Mouse (Mus musculus) R1 (cell line): ENCODE results near the gene Mpig6b.

Source experiments
- DNase-seq: peaks from one replicate; pipeline ENCODE4 v3.0.0-alpha.2; 2018; ENCODE audit warnings: low read depth, low spot score

Mpig6b gene

DNA sequence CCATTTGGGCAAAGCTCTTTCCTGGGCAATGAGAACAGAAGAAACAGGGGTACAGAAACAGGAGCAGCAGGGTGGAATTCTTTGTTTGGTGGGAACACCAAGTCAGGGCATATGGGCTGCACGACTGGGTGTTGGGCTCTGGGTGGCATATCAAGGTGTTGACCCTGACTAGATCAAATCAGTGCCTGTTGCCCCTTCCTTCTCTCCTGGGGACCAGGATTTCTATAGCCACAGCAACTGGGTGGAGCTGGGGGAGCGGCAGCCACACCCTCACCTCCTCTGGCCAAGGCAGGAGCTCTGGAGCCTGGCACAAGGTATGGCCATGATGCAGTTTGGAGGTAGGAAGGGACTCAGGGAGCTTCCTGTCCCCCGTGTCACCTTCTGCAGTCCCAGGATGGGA is 47.8 kb downstream of the Mpig6b start:
- no peak for DNase-seq

DNA sequence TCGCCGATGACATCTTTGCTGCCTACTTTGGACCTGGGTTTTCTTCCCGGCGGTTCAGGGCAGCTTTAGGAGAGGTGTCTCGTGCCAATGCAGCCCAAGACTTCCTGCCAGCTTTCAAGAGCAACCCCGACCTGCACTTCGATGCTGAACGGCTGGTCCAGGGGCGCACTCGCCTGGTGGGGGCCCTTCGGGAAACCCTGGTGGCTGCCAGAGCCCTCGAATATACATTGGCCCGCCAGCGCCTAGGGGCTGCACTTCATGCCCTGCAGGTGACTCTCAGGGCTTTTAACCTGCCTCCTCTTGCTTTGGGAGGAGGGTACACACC is 48.3 kb downstream of the Mpig6b start:
- no peak for DNase-seq

DNA sequence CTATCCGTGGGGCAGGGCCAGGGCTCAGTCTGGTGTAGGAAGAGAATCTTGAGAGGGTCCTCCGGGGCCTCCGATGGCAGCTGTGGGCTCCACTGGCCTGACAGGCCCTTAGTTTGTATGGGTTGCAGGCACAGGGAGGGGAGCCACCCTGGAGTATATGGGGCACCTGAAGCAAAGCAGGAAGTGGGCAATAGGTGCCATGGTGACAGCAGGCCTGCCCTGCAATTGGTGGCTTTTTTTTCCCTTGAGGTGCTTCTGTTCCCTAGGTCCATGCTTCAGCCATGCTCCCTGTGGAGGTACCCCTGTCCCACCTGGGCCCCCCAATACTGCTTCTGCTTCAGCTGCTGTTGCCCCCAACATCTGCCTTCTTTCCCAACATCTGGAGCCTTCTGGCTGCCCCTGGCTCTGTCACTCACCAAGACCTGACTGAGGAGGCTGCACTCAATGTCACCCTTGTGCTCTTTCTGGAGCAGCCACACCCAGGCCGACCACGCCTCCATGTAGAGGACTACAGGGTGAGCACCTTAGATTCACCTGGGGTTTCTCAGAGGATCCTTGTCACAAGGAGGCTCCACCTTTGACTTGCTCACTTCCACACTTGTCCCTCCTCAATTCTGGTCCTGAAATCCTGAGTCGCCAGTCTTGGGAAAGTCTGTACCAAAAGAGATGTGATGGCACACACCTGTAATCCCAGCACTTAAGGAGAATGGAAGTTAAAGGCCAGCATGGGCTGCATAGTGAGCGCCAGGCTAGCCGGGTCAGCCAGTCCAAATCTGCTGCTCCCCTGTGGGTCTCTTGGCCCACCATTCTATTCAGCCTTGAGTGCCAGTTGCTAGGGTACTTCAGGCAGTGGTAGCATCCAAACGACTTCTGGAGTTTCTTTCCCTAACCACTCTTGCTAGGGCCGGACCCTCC is 48.9 kb downstream of the Mpig6b start:
- no peak for DNase-seq

DNA sequence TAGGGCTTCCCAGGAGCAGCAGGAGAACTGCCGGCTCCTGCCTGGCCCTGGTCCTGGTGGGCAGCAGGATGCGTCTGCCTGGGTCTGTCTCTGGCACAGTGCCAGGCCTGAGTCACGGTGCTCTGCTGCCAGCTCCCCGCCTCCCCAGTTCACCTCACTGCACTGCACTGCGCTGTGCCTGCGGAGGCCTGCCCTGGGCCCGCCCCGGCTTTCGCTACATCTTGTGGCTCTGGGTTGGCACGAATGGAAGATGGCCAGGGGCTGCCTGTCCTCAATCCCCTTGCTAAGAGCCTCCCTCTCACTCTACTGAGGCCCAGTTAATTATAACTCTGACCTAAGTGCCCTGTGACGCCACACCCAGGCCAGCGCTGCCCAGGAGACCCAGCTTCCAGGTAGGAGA is 49.6 kb downstream of the Mpig6b start, which contains the start of gene Vwa7:
Gene Vwa7, plus strand, starts transcription at position 204 of the 400 bp plus-strand sequence.
- no peak for DNase-seq

DNA sequence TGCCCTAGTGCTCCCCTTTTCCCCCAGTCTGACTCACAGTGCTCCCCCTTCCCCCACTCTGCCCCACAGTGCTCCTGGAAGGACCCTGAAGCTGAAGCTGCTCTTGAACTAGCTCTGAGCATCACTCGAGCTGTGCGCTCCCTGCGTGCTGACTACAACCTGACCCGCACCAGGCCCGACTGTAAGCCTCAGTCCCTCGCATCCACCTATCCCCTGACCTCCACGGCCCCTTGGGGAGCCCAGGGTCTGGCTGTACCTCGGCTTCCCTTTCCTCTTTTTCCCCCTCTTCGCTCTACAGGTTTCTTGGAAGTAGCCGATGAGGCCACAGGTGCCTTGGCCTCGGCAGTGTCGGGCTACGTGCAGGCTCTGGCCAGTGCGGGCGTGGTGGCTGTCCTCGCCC is 50.7 kb downstream of the Mpig6b start:
- no peak for DNase-seq

DNA sequence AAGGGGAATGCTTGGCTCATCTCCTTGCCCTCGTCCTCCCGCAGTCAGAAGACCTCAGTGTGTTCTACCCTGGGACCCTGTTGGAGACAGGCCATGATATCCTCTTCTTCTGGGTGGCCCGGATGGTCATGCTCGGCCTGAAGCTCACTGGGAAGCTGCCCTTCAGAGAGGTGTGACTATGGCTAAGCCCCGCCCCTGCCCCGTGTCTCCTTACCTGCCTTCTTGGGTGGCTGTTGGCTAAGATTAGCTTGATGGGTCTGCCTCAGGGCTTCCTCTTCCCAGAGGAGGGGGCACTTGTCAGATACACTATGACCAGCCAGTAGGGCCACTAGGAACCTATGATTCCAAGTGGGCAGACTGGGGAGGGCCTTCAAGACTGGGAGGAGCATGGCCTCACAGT is 52.8 kb downstream of the Mpig6b start:
- no peak for DNase-seq
